Mouse (Mus musculus) stomach, postnatal 0 days (tissue): Measurements from ENCODE around the gene Ankrd2. TPM values are rescaled to one million over a fixed set of nuclear protein-coding genes. Genes with fewer than 3 reads are reported as not detected.

Experiments
- ATAC-seq: fragments of 200-750 bp; cut with Nextera tagmentation; 2 replicates; pipeline ENCODE4 v1.8.0; 2017; ENCODE audit not compliant: low FRiP score, low TSS enrichment
- DNase-seq: peaks from one replicate; pipeline ENCODE4 v3.0.0-alpha.2; 2016; ENCODE audit warnings: low spot score
- H3K27ac ChIP-seq: fragments of 300-500 bp; sonication (generic); replicated peaks from 2 replicates; pipeline ENCODE4 v1.5.1; 2014; ENCODE audit warnings: mild to moderate bottlenecking, control low read depth
- H3K27me3 ChIP-seq: fragments of 300-500 bp; sonication (generic); 2 replicates; pipeline ENCODE4 v1.6.1; 2014; ENCODE audit warnings: low read length; ENCODE audit not compliant: control insufficient read depth, insufficient read depth
- H3K36me3 ChIP-seq: fragments of 300-500 bp; sonication (generic); 2 replicates; pipeline ENCODE4 v1.6.1; 2014; ENCODE audit warnings: low read length, mixed read lengths; ENCODE audit not compliant: control insufficient read depth, insufficient read depth
- H3K4me1 ChIP-seq: fragments of 300-500 bp; sonication (generic); replicated peaks from 2 replicates; pipeline ENCODE4 v1.6.1; 2014; ENCODE audit warnings: antibody characterized with exemption; ENCODE audit not compliant: control insufficient read depth, insufficient read depth
- H3K4me2 ChIP-seq: fragments of 300-500 bp; sonication (generic); replicated peaks from 2 replicates; pipeline ENCODE4 v1.6.1; 2014; ENCODE audit warnings: low read depth, mild to moderate bottlenecking, control low read depth, moderate library complexity
- H3K4me3 ChIP-seq: fragments of 300-500 bp; sonication (generic); 2 replicates; pipeline ENCODE4 v1.5.1; 2014; ENCODE audit warnings: low read depth, low read length, control low read depth
- H3K9ac ChIP-seq: fragments of 300-500 bp; sonication (generic); 2 replicates; pipeline ENCODE4 v1.6.1; 2014; ENCODE audit warnings: mild to moderate bottlenecking, low read length, control low read depth, mixed read lengths
- H3K9me3 ChIP-seq: fragments of 300-500 bp; sonication (generic); 2 replicates; pipeline ENCODE4 v1.6.1; 2016; ENCODE audit warnings: low read length; ENCODE audit not compliant: control insufficient read depth
- CTCF ChIP-seq: IDR thresholded peaks from 2 replicates; pipeline ENCODE4 v1.5.1; 2016; ENCODE audit warnings: antibody characterized with exemption, low read depth, mild to moderate bottlenecking, moderate library complexity
- EP300 ChIP-seq: optimal IDR thresholded peaks from 2 replicates; pipeline ENCODE3; 2016; ENCODE audit warnings: antibody characterized with exemption
- WGBS: fragments of 180-500 bp; shearing (Covaris S2); extraction: QIAGEN DNeasy Blood & Tissue Kit; methylation state at CpG from one replicate; pipeline ENCODE4 v1.1.7; 2014; 5-methylcytosine and 5-hydroxymethylcytosine counted together
- polyA plus RNA-seq: library from polyadenylated mRNA; unstranded; fragments of >200 nt; fragmentation: Nextera tagmentation; extraction: Ambion mirVana; gene quantifications from 2 replicates; pipeline ENCODE4 v1.2.1, GENCODE M21; 2015

Ankrd2 gene
- polyA plus RNA-seq, 1 experiment from 2014 or later = 0.11 TPM

DNA sequence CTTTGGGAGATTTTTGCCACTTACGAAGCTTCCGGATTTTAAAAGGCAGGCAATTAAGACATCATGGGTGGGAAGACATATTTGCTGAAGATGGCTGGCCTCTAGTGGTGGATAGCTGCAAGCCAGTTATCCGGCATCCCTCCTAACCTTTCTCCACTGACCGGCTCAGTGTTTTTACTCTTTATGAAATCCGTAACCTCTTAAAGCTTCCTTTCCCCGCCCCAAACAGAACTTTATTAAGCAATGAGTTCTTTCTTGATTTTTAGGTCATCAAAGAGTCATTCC, 33.4 kb downstream of the Ankrd2 start:
- WGBS = 39% methylated on average over 6 of the region's 6 CpGs

DNA sequence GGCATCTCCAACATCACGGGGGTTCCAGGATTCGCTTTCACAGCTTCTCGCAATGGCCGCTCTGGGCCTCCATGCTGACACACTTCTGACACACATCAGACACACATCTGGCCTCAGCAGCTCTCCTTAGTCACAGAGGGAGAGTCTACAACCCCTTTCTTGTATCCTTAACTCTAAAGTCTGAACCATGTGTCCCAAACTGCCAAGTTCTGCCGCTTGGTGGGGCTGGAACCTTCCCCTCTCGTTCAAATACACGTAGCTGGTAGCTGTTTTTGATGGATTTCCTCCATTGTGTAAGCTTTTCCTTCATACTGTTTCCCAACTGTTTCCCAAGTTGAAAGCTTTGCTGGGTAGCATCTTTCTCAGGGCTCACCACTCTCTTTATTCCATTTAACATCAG, 35.4 kb downstream of the Ankrd2 start:
- no peaks in the 10 kb centered on the region for H3K36me3 ChIP-seq
- ATAC-seq = no peak
- TF ChIP-seq CTCF (peak; percentile 61), EP300 (no peak)
- no peak overlapping the region for H3K9ac ChIP-seq
- 72% methylated on average over 7 of the region's 7 CpGs for WGBS
- no peak overlapping the region for H3K4me2 ChIP-seq
- H3K9me3 ChIP-seq = no peaks in the 10 kb centered on the region
- no peak for DNase-seq
- no peak overlapping the region for H3K4me3 ChIP-seq
- no peak overlapping the region for H3K27ac ChIP-seq
- no peaks in the 10 kb centered on the region for H3K27me3 ChIP-seq
- no peaks in the 10 kb centered on the region for H3K4me1 ChIP-seq

More for the DNA sequence above, 33.4 kb downstream of the Ankrd2 start:
- TF ChIP-seq EP300 (no peak), CTCF (peak; percentile 78)
- no peak overlapping the region for H3K9ac ChIP-seq
- H3K9me3 ChIP-seq = no peaks in the 10 kb centered on the region
- no peaks in the 10 kb centered on the region for H3K4me1 ChIP-seq
- no peak overlapping the region for H3K4me2 ChIP-seq
- H3K27ac ChIP-seq = no peak overlapping the region
- no peaks in the 10 kb centered on the region for H3K36me3 ChIP-seq
- no peak for DNase-seq
- H3K4me3 ChIP-seq = no peak overlapping the region
- H3K27me3 ChIP-seq = no peaks in the 10 kb centered on the region
- ATAC-seq = no peak

DNA sequence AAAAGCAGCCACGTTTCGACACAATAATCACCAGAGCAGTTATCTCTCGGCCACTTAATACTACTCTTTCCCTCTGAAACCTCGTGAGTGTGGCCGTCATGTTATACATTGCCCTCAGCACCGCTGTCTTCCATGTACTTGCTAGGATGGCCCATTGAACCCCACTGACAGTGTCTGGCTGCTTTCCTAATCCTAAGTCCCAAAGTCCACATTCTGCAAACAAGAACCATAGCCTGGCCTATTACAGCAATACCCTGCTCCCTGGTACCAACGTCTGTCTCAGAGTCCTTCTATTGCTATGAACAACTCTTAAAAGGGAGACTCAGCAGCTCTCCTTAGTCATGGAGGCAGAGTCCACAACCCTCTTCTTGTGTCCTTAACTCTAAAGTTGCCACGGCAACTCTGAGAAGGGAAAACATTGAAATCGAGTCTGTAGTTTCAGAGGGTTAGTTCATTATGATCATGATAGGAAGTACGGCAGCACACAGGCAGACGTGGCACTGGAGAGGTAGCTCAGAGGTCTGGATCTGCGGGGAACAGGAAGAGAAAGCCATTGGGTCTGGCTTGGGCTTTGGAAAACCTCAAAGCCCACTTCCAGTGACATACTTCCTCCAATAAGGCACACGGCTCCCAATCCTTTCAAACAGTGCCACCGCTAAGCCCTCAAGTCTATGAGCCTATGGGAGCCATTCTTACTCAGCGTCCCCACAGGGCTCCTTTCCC, 36.2 kb downstream of the Ankrd2 start:
- H3K4me3 ChIP-seq = no peak overlapping the region
- WGBS = 76% methylated on average over 15 of the region's 15 CpGs

DNA sequence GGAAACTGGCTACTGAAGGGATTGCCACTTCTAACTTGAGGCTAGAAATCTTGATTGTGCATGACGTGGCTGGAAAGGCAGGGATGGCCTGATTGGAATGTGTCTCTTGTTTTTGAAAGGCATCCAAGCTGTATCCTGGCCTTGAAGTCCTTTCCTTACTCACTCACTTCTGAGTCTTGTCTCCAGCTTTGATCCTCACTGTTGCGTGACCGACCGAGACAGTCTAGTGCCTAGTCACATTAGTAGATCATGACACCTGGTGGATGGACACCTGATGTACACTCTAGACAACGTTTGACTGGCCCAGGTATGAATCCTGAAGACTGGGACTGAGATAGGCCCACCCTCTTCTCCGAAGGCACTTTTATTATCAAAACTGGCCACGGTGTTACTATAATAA, 37.0 kb downstream of the Ankrd2 start:
- no peak for ATAC-seq

More for the DNA sequence above, 36.2 kb downstream of the Ankrd2 start:
- no peak for DNase-seq
- H3K4me2 ChIP-seq = no peak overlapping the region
- ATAC-seq = 0 out of 2 replicates have a peak, but pooled peaks have one; percentile 36
- H3K9me3 ChIP-seq = no peaks in the 10 kb centered on the region
- H3K4me1 ChIP-seq = no peaks in the 10 kb centered on the region
- no peaks in the 10 kb centered on the region for H3K36me3 ChIP-seq
- H3K27ac ChIP-seq = no peak overlapping the region
- H3K27me3 ChIP-seq = no peaks in the 10 kb centered on the region
- H3K9ac ChIP-seq = no peak overlapping the region
- no peak for TF ChIP-seq EP300
- TF ChIP-seq CTCF = no peak

DNA sequence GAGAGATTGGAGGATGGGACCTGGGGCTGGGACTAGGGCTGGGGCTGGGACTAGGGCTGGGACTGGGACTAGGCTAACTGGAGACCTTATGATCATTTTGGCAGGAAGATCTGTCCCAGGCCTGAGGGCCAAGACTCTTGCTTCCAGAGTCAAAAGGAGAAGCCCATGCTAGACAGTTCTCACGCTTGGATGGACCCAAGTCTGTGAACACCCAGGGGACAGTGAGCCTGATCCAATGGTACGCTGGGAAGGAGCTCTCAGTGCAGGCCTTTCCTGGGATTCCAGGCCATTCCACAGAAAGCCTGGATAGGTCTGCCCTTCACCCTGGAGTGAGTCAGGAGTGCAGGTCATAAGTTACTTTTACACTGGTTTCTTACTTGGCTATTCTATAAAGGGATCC, 39.3 kb downstream of the Ankrd2 start:
- Histone ChIP-seq H3K36me3 (no peaks in the 10 kb centered on the region), H3K9me3 (no peaks in the 10 kb centered on the region), H3K9ac (no peak overlapping the region), H3K4me2 (no peak overlapping the region), H3K4me3 (no peak overlapping the region), H3K27me3 (no peaks in the 10 kb centered on the region), H3K4me1 (no peaks in the 10 kb centered on the region), H3K27ac (no peak overlapping the region)
- TF ChIP-seq CTCF = no peak
- ATAC-seq = no peak
- WGBS = 84% methylated on average over 2 of the region's 2 CpGs
- no peak for DNase-seq

More for the DNA sequence above, 37.0 kb downstream of the Ankrd2 start:
- no peaks in the 10 kb centered on the region for H3K9me3 ChIP-seq
- H3K4me1 ChIP-seq = no peaks in the 10 kb centered on the region
- H3K27ac ChIP-seq = no peak overlapping the region
- H3K27me3 ChIP-seq = no peaks in the 10 kb centered on the region
- 72% methylated on average over 7 of the region's 7 CpGs for WGBS
- no peak overlapping the region for H3K4me2 ChIP-seq
- no peak overlapping the region for H3K9ac ChIP-seq
- no peak overlapping the region for H3K4me3 ChIP-seq
- DNase-seq = no peak
- TF ChIP-seq CTCF = peak; percentile 55
- TF ChIP-seq EP300 = no peak
- no peaks in the 10 kb centered on the region for H3K36me3 ChIP-seq

DNA sequence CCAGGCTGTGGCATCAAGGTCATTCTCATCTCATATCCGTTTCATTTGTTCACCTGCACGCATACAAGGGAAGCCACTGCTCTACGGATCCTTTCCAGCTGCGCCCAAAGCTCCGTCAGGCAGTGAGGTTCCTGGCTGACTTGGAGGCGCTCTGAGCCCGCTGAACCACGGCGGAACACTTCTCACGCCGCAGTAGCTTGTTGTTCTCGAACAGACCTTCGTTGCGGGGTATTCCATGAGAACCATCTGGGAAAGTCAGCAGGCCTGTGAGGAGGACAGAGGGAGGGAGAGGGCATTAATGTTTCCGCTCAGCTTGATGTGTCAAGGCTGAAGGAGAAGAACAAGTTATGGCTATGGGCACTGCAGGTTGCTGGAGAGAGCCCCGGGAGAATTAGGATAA, 40.2 kb downstream of the Ankrd2 start:
- Histone ChIP-seq H3K9me3 (no peaks in the 10 kb centered on the region), H3K4me3 (no peak overlapping the region), H3K4me1 (no peaks in the 10 kb centered on the region), H3K4me2 (no peak overlapping the region), H3K9ac (no peak overlapping the region), H3K36me3 (no peaks in the 10 kb centered on the region), H3K27me3 (no peaks in the 10 kb centered on the region), H3K27ac (no peak overlapping the region)
- TF ChIP-seq EP300 = no peak
- TF ChIP-seq CTCF = no peak
- no peak for DNase-seq
- no peak for ATAC-seq
- WGBS = 93% methylated on average over 16 of the region's 16 CpGs
